Mouse (Mus musculus) adrenal gland, postnatal 25 days (tissue): ENCODE measurements around the gene Abhd2. TPM values are rescaled to one million over a fixed set of nuclear protein-coding genes. Genes with fewer than 3 reads are reported as not detected.

Experiments
- total RNA-seq: library from RNA; stranded (reverse); gene quantifications from 2 replicates; pipeline ENCODE4 v1.2.3, GENCODE M21; 2021

The Abhd2 gene
- total RNA-seq, 1 experiment from 2014 or later = 1,323 TPM

Other genes starting within 250 kb of the Abhd2 start
- gene Acan, start 219.7 kb upstream of the Abhd2 start, total RNA-seq = 1.2 TPM in 2 replicates
- 1.2 and 1.9 TPM in 2 replicates for gene Hapln3, start 142.2 kb upstream of the Abhd2 start, total RNA-seq
- gene Mfge8, start 124.1 kb upstream of the Abhd2 start, total RNA-seq = 333 and 334 TPM in 2 replicates
- gene Rlbp1, start 113.8 kb downstream of the Abhd2 start, total RNA-seq = 0.70 TPM in 1 of 2 replicates, not detected in the other
- 1.2 and 1.5 TPM in 2 replicates for gene Fanci, start 118.7 kb downstream of the Abhd2 start, total RNA-seq
- gene Polg, start 193.2 kb downstream of the Abhd2 start, total RNA-seq = 61.6 and 81.1 TPM in 2 replicates